Mouse (Mus musculus) hindbrain, postnatal 0 days (tissue): ENCODE data around the gene Eras. TPM values are rescaled to one million over a fixed set of nuclear protein-coding genes. Genes with fewer than 3 reads are reported as not detected.
A peak's percentile ranks its signal among the peaks of the same experiment; 100 is the strongest.
"Not testable (repeated sequence)": the region's sequence is repeated elsewhere in the genome, so short reads cannot be mapped to it uniquely, and the experiment has no call there.

Experiments used
- ATAC-seq: fragments of 200-750 bp; cut with Nextera tagmentation; 2 replicates; pipeline ENCODE4 v1.8.0; 2017; ENCODE audit warnings: mild to moderate bottlenecking, moderate TSS enrichment, moderate library complexity
- DNase-seq: peaks from one replicate; pipeline ENCODE4 v3.0.0-alpha.2; 2015; ENCODE audit warnings: low spot score
- H3K27ac ChIP-seq: fragments of 300-500 bp; sonication (generic); 2 replicates; pipeline ENCODE4 v1.5.1; 2014; ENCODE audit warnings: mild to moderate bottlenecking
- H3K27me3 ChIP-seq: fragments of 300-500 bp; sonication (generic); 2 replicates; pipeline ENCODE4 v1.6.1; 2014; ENCODE audit warnings: low read length, mixed read lengths; ENCODE audit not compliant: insufficient read depth
- H3K36me3 ChIP-seq: fragments of 300-500 bp; sonication (generic); 2 replicates; pipeline ENCODE4 v1.6.1; 2014; ENCODE audit warnings: low read length, mixed read lengths; ENCODE audit not compliant: insufficient read depth
- H3K4me1 ChIP-seq: fragments of 300-500 bp; sonication (generic); 2 replicates; pipeline ENCODE4 v1.6.1; 2014; ENCODE audit warnings: antibody characterized with exemption, low read length, mixed read lengths; ENCODE audit not compliant: insufficient read depth
- H3K4me2 ChIP-seq: fragments of 300-500 bp; sonication (generic); 2 replicates; pipeline ENCODE4 v1.6.1; 2014; ENCODE audit warnings: low read depth, mild to moderate bottlenecking, low read length, moderate library complexity, mixed read lengths
- H3K4me3 ChIP-seq: fragments of 300-500 bp; sonication (generic); 2 replicates; pipeline ENCODE4 v1.5.1; 2014; ENCODE audit warnings: low read length
- H3K9ac ChIP-seq: fragments of 300-500 bp; sonication (generic); replicated peaks from 2 replicates; pipeline ENCODE4 v1.6.1; 2014; ENCODE audit warnings: mild to moderate bottlenecking, low read length, moderate library complexity, mixed read lengths
- H3K9me3 ChIP-seq: fragments of 300-500 bp; sonication (generic); 2 replicates; pipeline ENCODE4 v1.6.1; 2016; ENCODE audit warnings: low read length, mixed read lengths
- CTCF ChIP-seq: IDR thresholded peaks from 2 replicates; pipeline ENCODE4 v1.5.1; 2016; ENCODE audit warnings: antibody characterized with exemption, control low read depth, low read depth
- WGBS: fragments of 180-500 bp; shearing (Covaris S2); extraction: QIAGEN DNeasy Blood & Tissue Kit; methylation state at CpG from one replicate; pipeline ENCODE4 v1.1.7; 2014; 5-methylcytosine and 5-hydroxymethylcytosine counted together
- polyA plus RNA-seq: library from polyadenylated mRNA; unstranded; fragments of >200 nt; fragmentation: Nextera tagmentation; extraction: Ambion mirVana; gene quantifications from 2 replicates; pipeline ENCODE4 v1.2.1, GENCODE M21; 2015
- total RNA-seq: library from RNA; depleted of rRNA; stranded (reverse); fragments of >200 nt; gene quantifications from 2 replicates; pipeline ENCODE4 v1.2.3, GENCODE M21; 2014

Gene Eras
- total and polyA plus RNA-seq, 2 experiments from 2014 or later: not detected

DNA sequence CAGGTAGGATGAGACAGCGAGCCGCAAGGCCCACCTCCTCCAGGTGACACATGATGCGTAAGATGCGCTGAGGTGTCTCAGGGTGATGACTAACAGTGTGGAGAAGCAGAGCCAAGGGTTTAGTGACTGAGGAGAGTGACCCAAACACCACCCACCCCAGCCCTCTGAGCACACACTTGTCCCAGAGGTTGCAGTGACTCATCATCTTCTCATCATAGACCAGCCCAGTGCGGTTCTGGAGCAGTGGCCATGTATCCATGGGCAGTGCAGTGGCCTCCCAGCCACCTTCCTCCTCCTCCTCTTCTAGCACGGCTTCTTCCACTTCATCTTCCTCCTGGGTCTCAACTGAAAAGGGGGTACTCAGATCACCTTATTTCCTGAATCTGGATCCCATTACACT, 9.3 kb upstream of the Eras start:
- WGBS: 93% methylated on average over 6 of the region's 6 CpGs

DNA sequence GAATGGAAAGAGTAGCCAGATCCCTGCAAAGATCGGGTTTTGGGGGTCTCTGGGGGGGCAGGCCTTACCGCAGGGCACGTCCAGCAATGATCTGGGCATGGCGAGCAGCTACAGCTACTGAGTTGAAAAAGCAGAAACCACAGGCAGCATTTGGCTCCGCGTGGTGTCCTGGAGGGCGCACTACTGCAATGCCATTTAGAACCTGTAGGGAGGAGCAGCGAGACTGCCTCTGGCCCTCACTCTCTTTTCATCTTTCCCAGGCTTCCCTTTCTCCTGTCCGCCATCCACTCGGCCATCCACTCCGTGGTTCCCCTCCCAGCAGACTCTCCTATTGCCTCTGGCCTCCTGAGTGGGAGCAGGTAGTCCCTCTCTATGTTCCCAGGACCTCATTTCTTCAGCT, 8.5 kb upstream of the Eras start:
- no peak for ATAC-seq
- DNase-seq: no peak
- Histone ChIP-seq H3K4me1 (no peaks in the 10 kb centered on the region), H3K36me3 (no peaks in the 10 kb centered on the region; the same call in 1 of the 2 replicates), H3K27me3 (no peaks in the 10 kb centered on the region), H3K4me2 (no peak overlapping the region), H3K27ac (no peak overlapping the region), H3K9me3 (no peaks in the 10 kb centered on the region), H3K9ac (no peak overlapping the region), H3K4me3 (no peak overlapping the region)
- 42% methylated on average over 11 of the region's 11 CpGs for WGBS
- TF ChIP-seq CTCF: peak; percentile 46

More for the DNA sequence above, 9.3 kb upstream of the Eras start:
- H3K9me3 ChIP-seq: no peaks in the 10 kb centered on the region
- H3K27me3 ChIP-seq: no peaks in the 10 kb centered on the region
- H3K4me2 ChIP-seq: no peak overlapping the region
- H3K4me1 ChIP-seq: no peaks in the 10 kb centered on the region
- no peak overlapping the region for H3K4me3 ChIP-seq
- H3K27ac ChIP-seq: no peak overlapping the region
- ATAC-seq (no peak), DNase-seq (no peak)
- H3K36me3 ChIP-seq: no peaks in the 10 kb centered on the region; the same call in 1 of the 2 replicates
- H3K9ac ChIP-seq: no peak overlapping the region
- TF ChIP-seq CTCF: no peak

DNA sequence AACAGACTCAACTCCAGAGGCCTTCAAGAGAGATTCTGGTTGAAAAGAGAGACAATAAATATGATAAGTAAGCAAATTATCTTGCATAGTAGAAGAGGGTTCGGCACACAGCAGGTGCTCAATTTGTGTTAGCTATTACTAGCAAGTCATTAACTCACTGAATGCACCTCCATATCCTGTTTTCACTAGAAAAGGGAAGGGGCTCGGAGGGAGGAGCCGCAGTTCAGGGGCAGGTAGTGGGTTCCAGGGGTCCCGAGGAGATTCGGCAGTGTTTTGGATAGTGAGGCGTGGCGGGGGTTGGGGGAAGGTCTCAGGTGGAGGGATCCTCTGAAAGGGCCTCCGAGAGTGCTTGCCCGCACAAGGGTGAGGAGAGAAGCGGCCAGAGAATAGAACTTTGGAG, 1.3 kb downstream of the Eras start:
- no peaks in the 10 kb centered on the region for H3K4me1 ChIP-seq
- 36% methylated on average over 10 of the region's 10 CpGs for WGBS

DNA sequence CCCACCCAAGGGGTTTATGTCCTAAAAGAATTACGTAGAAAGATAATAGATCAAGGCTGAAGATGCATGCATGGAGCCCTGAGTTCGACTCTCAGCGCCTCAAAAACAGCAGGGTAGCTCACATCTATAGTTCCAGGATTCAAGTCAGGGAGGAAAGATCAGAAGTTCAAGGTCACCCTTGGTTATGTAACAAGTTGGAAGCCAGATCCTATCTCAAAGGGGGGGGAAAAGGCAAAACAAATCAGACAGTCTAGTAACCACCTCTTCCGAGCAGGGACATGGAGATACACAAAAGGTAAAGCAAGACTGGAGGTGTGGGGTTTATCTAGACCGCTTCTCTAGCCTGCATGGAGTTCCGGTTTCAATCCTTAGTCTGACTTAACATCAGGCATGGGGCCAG, 2.1 kb downstream of the Eras start:
- H3K9me3 ChIP-seq: no peaks in the 10 kb centered on the region
- no peak overlapping the region for H3K4me2 ChIP-seq
- no peak for TF ChIP-seq CTCF
- H3K9ac ChIP-seq: no peak overlapping the region
- no peak overlapping the region for H3K4me3 ChIP-seq
- no peaks in the 10 kb centered on the region for H3K27me3 ChIP-seq
- no peak overlapping the region for H3K27ac ChIP-seq
- 77% methylated on average over 6 of the region's 6 CpGs for whole genome bisulfite sequencing
- no peaks in the 10 kb centered on the region for H3K4me1 ChIP-seq
- no peaks in the 10 kb centered on the region; the same call in 1 of the 2 replicates for H3K36me3 ChIP-seq
- ATAC-seq (no peak), DNase-seq (no peak)

More for the DNA sequence above, 1.3 kb downstream of the Eras start:
- no peak overlapping the region for H3K9ac ChIP-seq
- ATAC-seq (no peak), DNase-seq (no peak)
- H3K27ac ChIP-seq: no peak overlapping the region
- H3K4me2 ChIP-seq: no peak overlapping the region
- no peak for TF ChIP-seq CTCF
- no peak overlapping the region for H3K4me3 ChIP-seq
- no peaks in the 10 kb centered on the region for H3K9me3 ChIP-seq
- no peaks in the 10 kb centered on the region for H3K27me3 ChIP-seq
- H3K36me3 ChIP-seq: no peaks in the 10 kb centered on the region; the same call in 1 of the 2 replicates

DNA sequence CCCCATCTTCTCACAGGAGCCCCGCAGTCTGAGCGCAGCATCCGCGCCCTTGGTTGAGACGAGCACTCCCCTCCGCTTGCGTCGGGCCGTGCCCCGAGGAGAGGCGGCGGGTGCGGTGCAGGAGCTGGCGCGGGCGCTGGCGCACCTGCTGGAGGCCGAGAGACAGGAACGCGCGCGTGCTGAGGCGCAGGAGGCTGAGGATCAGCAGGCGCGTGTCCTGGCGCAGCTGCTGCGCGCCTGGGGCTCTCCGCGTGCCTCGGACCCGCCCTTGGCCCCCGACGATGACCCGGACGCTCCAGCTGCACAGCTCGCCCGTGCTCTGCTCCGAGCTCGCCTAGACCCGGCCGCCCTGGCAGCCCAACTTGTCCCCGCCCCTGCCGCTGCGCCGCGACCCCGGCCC, 6.4 kb downstream of the Eras start:
- no peaks in the 10 kb centered on the region for H3K36me3 ChIP-seq
- ATAC-seq (no peak; the same call in 1 of the 2 replicates), DNase-seq (peak; percentile 27)
- peak overlapping the region; percentile 15 for H3K27ac ChIP-seq
- TF ChIP-seq CTCF: no peak
- WGBS: 20% methylated on average over 47 of the region's 48 CpGs
- no peaks in the 10 kb centered on the region for H3K4me1 ChIP-seq
- H3K4me2 ChIP-seq: peak overlapping the region; percentile 56
- no peaks in the 10 kb centered on the region for H3K27me3 ChIP-seq
- peak overlapping the region; percentile 44 for H3K4me3 ChIP-seq
- H3K9ac ChIP-seq: peak overlapping the region; percentile 45
- no peaks in the 10 kb centered on the region for H3K9me3 ChIP-seq

DNA sequence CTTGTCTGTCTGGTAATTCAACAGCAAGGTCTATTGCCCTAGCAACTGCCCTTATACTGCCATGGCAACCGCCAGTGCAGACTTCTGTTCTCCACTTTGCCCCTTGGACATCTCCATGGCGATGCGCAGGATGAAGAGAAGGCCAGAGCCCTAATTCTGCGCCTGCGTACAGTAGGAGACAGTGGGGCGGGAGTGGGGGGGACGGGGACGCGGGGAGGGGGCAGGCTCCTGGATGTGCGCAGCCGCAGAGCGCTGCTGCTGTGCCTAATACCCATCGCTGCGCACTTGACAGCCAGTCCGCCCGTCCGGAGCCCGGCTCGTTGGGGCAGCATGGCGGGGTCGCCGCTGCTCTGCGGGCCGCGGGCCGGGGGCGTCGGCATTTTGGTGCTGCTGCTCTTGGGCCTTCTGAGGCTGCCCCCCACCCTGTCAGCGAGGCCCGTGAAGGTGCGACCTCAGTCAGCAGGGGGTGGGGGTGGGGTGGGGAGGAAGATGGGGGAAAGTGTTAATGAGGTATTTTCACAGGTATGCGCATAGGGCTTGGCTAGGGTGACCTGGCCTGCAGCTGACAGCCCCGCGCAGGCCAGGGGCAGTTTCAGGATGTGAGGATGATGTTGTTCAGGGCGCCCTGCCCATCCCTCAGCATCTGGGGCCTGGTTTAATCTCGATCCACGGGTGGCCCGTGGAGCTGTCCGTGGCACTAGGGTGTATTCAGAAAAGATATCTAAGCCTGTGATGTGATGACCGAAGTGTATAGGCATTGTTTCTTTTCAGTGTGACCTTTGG, 8.6 kb downstream of the Eras start, which contains the start of gene Pcsk1n:
Gene Pcsk1n (plus strand): TSS at position 222 of the 783 bp plus-strand sequence.
- peak within 1 kb of the TSS; percentile 84 for H3K27ac ChIP-seq
- peak within 1 kb of the TSS; percentile 44 for H3K4me3 ChIP-seq
- TF ChIP-seq CTCF: no peak
- 20% methylated on average over 39 of the region's 40 CpGs for WGBS
- H3K4me1 ChIP-seq: no peaks in the 10 kb centered on the region
- peak; percentile 87 for DNase-seq
- no peaks in the 10 kb centered on the region for H3K9me3 ChIP-seq
- peak within 1 kb of the TSS; percentile 56 for H3K4me2 ChIP-seq
- H3K9ac ChIP-seq: peak within 1 kb of the TSS; percentile 61
- H3K36me3 ChIP-seq: no peaks in the 10 kb centered on the region
- no peaks in the 10 kb centered on the region for H3K27me3 ChIP-seq
- ATAC-seq: peak; percentile 92

DNA sequence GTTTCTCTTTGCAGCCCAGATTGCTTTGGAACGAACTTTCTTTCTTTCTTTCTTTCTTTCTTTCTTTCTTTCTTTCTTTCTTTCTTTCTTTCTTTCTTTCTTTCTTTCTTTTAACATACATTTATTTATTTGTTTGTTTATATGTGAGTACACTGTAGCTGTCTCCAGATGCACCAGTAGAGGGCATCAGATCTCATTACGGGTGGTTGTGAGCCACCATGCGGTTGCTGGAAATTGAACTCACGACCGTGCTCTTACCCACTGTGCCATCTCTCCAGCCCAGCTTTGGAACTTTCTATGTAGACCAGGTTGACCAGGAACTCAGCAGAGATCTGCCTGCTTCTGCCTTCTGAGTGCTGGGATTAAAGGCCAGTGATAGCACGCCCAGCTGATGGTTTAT, 10.4 kb downstream of the Eras start:
- ATAC-seq, H3K27me3 ChIP-seq, H3K27ac ChIP-seq, H3K9ac ChIP-seq, H3K4me2 ChIP-seq, H3K4me3 ChIP-seq, H3K36me3 ChIP-seq, H3K9me3 ChIP-seq, DNase-seq, H3K4me1 ChIP-seq: not testable (repeated sequence)
- 77% methylated on average over 6 of the region's 6 CpGs for WGBS
- 0 out of 2 replicates have a peak, but pooled peaks have one; percentile 4 for TF ChIP-seq CTCF
